28 mouse cellular contexts compared by ENCODE assay signal in the genomic region with DNA sequence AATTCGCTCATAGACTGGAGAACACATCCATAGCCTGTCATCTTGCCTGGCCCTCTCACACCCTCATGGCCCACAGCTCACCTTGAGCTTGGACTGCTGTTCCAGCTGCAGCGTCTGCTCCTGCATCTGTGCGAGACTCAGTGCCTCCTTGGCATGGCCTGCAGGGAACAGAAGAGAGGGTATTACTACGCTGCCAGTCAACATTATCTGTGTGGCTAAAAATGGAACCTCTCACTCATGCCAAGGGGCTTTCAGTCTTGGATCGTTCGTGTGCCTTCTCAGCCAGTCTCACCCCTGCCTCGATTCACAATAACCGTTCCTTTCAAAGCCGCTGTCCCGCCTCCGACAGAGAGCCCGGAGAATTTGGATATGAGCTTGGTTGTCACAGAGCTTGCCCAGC. TPM values are rescaled to one million over a fixed set of nuclear protein-coding genes. Genes with fewer than 3 reads are reported as not detected.
DNase-seq lines count a peak whose midpoint lies in the region; ATAC-seq and TF ChIP-seq lines count a peak whose summit lies in the region.
"Had no signal": no experiment of that assay in that cellular context is flagged by ENCODE, and none has a peak within 500 bp of the region (broad histone marks: within the 10 kb centered on the region; RNA-seq: fewer than 3 reads in every experiment).

No protein-coding gene starts in this region.

- WGBS in heart, embryonic 14.5 days, result 56% methylated on average over 12 of the region's 12 CpGs
- 80% methylated on average over 12 of the region's 12 CpGs for WGBS in heart, embryonic 11.5 days (ENCODE audit: insufficient replicate concordance)

- H3K9me3 ChIP-seq in heart, embryonic 14.5 days (ENCODE audit: control insufficient read depth, low read length), result no peaks in the 10 kb centered on the region
- no peaks in the 10 kb centered on the region for H3K9me3 ChIP-seq in heart, embryonic 11.5 days (replicated peaks; ENCODE audit: control insufficient read depth, low read length)
- no peaks in the 10 kb centered on the region for H3K9me3 ChIP-seq in megakaryocyte, embryonic 14.5 days
- H3K9me3 ChIP-seq: embryonic facial prominence, embryonic 15.5 days; forebrain, embryonic 10.5 days; hindbrain, embryonic 13.5 days had no signal

- no peak for ATAC-seq in heart, embryonic 14.5 days (ENCODE audit: insufficient number of reproducible peaks, insufficient read depth, low FRiP score, low read depth)
- ATAC-seq in heart, embryonic 11.5 days (replicated peaks; ENCODE audit: insufficient number of reproducible peaks, low FRiP score, low TSS enrichment), result no peak
- ATAC-seq in megakaryocyte, adult 5-6 weeks (ENCODE audit: poor library complexity, severe bottlenecking), result no peak
- ATAC-seq: activated CD4-positive, CD25-positive, alpha-beta regulatory T cell, adult 4 months; forebrain, embryonic 14.5 days; hindbrain, postnatal 0 days; Patski had no signal

- peak overlapping the region; percentile 17; the same call in 1 of the 2 replicates for H3K9ac ChIP-seq in heart, embryonic 14.5 days (ENCODE audit: low read length)
- H3K9ac ChIP-seq in heart, embryonic 11.5 days (ENCODE audit: low read depth, low read length), result no peak overlapping the region
- H3K9ac ChIP-seq: embryonic facial prominence, embryonic 15.5 days; hindbrain, embryonic 13.5 days had no signal

- intact Hi-C loops in gastrocnemius, adult 2 months (cut with DNase I), result no loop called here

- peaks cover 12 to 34% of the 10 kb centered on the region in 2 experiments for H3K4me1 ChIP-seq in heart, embryonic 14.5 days (ENCODE audit: control insufficient read depth in 2 of 2, insufficient read depth in 2 of 2, low read length in 2 of 2)
- H3K4me1 ChIP-seq in heart, embryonic 11.5 days (ENCODE audit: control insufficient read depth, insufficient read depth, low read length), result peaks cover 25% of the 10 kb centered on the region
- peaks cover 38% of the 10 kb centered on the region for H3K4me1 ChIP-seq in megakaryocyte, embryonic 14.5 days

- no peak overlapping the region; the same call in 1 of the 2 replicates for H3K4me3 ChIP-seq in gastrocnemius, adult 2 months
- no peak overlapping the region for H3K4me3 ChIP-seq in heart, embryonic 14.5 days (ENCODE audit: control insufficient read depth in 1 of 2, insufficient read depth in 1 of 2, low read depth in 1 of 2, low read length in 2 of 2)
- no peak overlapping the region for H3K4me3 ChIP-seq in heart, embryonic 11.5 days (ENCODE audit: low read depth, low read length)
- peak overlapping the region; percentile 42 for H3K4me3 ChIP-seq in megakaryocyte, embryonic 14.5 days (replicated peaks)
- H3K4me3 ChIP-seq: embryonic facial prominence, embryonic 15.5 days; erythroblast, embryonic 14.5 days; forebrain, embryonic 10.5 days; hindbrain, embryonic 13.5 days had no signal

- H3K36me3 ChIP-seq in heart, embryonic 14.5 days (ENCODE audit: control insufficient read depth, insufficient read depth, low read length), result peaks cover 60% of the 10 kb centered on the region
- peaks cover 22% of the 10 kb centered on the region for H3K36me3 ChIP-seq in heart, embryonic 11.5 days (ENCODE audit: control insufficient read depth, insufficient read depth, low read length)
- H3K36me3 ChIP-seq in megakaryocyte, embryonic 14.5 days (replicated peaks; ENCODE audit: low read length), result peaks cover 62% of the 10 kb centered on the region

- peak overlapping the region; percentile 27 for H3K4me2 ChIP-seq in heart, embryonic 14.5 days (ENCODE audit: low read length)
- no peak overlapping the region for H3K4me2 ChIP-seq in heart, embryonic 11.5 days
- H3K4me2 ChIP-seq: embryonic facial prominence, embryonic 15.5 days; hindbrain, embryonic 13.5 days had no signal

- DNase-seq in gastrocnemius, adult 2 months, result peak; percentile 58
- DNase-seq in gastrocnemius, postnatal 4 days (ENCODE audit: low spot score in 2 of 2), result no peak
- DNase-seq in layer of hippocampus, adult 11-12 months (ENCODE audit: low spot score), result no peak
- DNase-seq: adrenal gland, adult 2 months; adrenal gland, postnatal 25 days; cerebellum, adult 18-20 months; cerebellum, postnatal 10 days; embryo, embryonic 11 days; gastrocnemius, postnatal 10 days; kidney, adult 11 months; kidney, adult 9 months had no signal

- peak overlapping the region; percentile 51; the same call in 1 of the 2 replicates for H3K27ac ChIP-seq in gastrocnemius, adult 2 months
- peak overlapping the region in 1 of 2 experiments; percentile 30; a peak in 1 of 4 replicates for H3K27ac ChIP-seq in heart, embryonic 14.5 days (replicated peaks in 1 of 2; ENCODE audit: control insufficient read depth in 1 of 2, insufficient read depth in 1 of 2, low read depth in 2 of 2, low read length in 2 of 2)
- H3K27ac ChIP-seq in heart, embryonic 11.5 days (ENCODE audit: low read depth, low read length), result no peak overlapping the region
- H3K27ac ChIP-seq: embryonic facial prominence, embryonic 15.5 days; forebrain, embryonic 10.5 days; hindbrain, embryonic 13.5 days; hindbrain, postnatal 0 days had no signal

- H3K27me3 ChIP-seq in heart, embryonic 14.5 days (ENCODE audit: control insufficient read depth, insufficient read depth, low read length), result no peaks in the 10 kb centered on the region
- no peaks in the 10 kb centered on the region for H3K27me3 ChIP-seq in heart, embryonic 11.5 days (ENCODE audit: control insufficient read depth, insufficient read depth, low read length)
- H3K27me3 ChIP-seq in megakaryocyte, embryonic 14.5 days (replicated peaks), result no peaks in the 10 kb centered on the region
- H3K27me3 ChIP-seq: embryonic facial prominence, embryonic 15.5 days; hindbrain, embryonic 13.5 days; Patski had no signal

- no peak for TF ChIP-seq CTCF in gastrocnemius, adult 2 months (IDR thresholded peaks at IDR 0.05)

RNA-seq across cellular contexts. Expression of a gene that starts 3.9 kb away (rescaled TPM):
- 10 to 100 TPM; 25.4 to 35.3 TPM for total RNA-seq in gastrocnemius, adult 2 months (2021)
- 10 to 100 TPM; 44.4 to 46.1 TPM for total RNA-seq in gastrocnemius, postnatal 4 days (2021)
- polyA plus RNA-seq in heart, embryonic 14.5 days (2014; fragmentation: Nextera tagmentation; extraction: Ambion mirVana), result 89.0 and 95.2 TPM in 2 replicates
- 84.2 and 88.2 TPM in 2 replicates for polyA plus RNA-seq in heart, embryonic 11.5 days (2014; fragmentation: Nextera tagmentation; extraction: Ambion mirVana)
- polyA plus RNA-seq in megakaryocyte, embryonic 14.5 days (2012; ENCODE audit: insufficient read depth, low replicate concordance), result 11.3 and 20.5 TPM in 2 replicates
- 13.5 and 14.1 TPM in 2 replicates for total RNA-seq in megakaryocyte, adult 5-6 weeks (2015)
- 17.8 and 22.9 TPM in 2 replicates for total RNA-seq in megakaryocyte, adult 5-6 weeks (2017)

RNA-seq across cellular contexts. Expression of a gene that starts 17.5 kb away (rescaled TPM):
- 1 to 10 TPM; 4.8 to 7.4 TPM for total RNA-seq in gastrocnemius, adult 2 months (2021)
- total RNA-seq in gastrocnemius, postnatal 4 days (2021), result 10 to 100 TPM; 23.4 to 26.4 TPM
- polyA plus RNA-seq in heart, embryonic 14.5 days (2014; fragmentation: Nextera tagmentation; extraction: Ambion mirVana), result 4.5 and 4.9 TPM in 2 replicates
- polyA plus RNA-seq in heart, embryonic 11.5 days (2014; fragmentation: Nextera tagmentation; extraction: Ambion mirVana), result 0.89 and 1.1 TPM in 2 replicates
- polyA plus RNA-seq in megakaryocyte, embryonic 14.5 days (2012; ENCODE audit: insufficient read depth, low replicate concordance), result 0.41 and 1.4 TPM in 2 replicates
- total RNA-seq in megakaryocyte, adult 5-6 weeks (2015), result not detected in 2 replicates
- 0.20 TPM in 1 of 2 replicates, not detected in the other for total RNA-seq in megakaryocyte, adult 5-6 weeks (2017)
- polyA plus RNA-seq: erythroblast, embryonic 14.5 days had no signal

RNA-seq across cellular contexts. Expression of a gene that starts 22.4 kb away (rescaled TPM):
- under 1 TPM; 0.41 to 0.67 TPM for total RNA-seq in gastrocnemius, adult 2 months (2021)
- total RNA-seq in gastrocnemius, postnatal 4 days (2021), result 1 to 10 TPM; 1.3 to 1.5 TPM
- polyA plus RNA-seq in heart, embryonic 14.5 days (2014; fragmentation: Nextera tagmentation; extraction: Ambion mirVana), result 0.23 and 0.28 TPM in 2 replicates
- polyA plus RNA-seq in heart, embryonic 11.5 days (2014; fragmentation: Nextera tagmentation; extraction: Ambion mirVana), result 0.47 and 0.68 TPM in 2 replicates
- 1.2 and 3.2 TPM in 2 replicates for polyA plus RNA-seq in megakaryocyte, embryonic 14.5 days (2012; ENCODE audit: insufficient read depth, low replicate concordance)
- total RNA-seq in megakaryocyte, adult 5-6 weeks (2015), result 0.09 and 0.30 TPM in 2 replicates
- total RNA-seq in megakaryocyte, adult 5-6 weeks (2017), result 0.18 TPM in 1 of 2 replicates, not detected in the other
- total RNA-seq: common myeloid progenitor, adult 5-6 weeks had no signal

RNA-seq across cellular contexts. Expression of a gene that starts 28.7 kb away (rescaled TPM):
- 1 to 10 TPM in 1 of 2 experiments, under 1 TPM in 1; 0.66 to 1.1 TPM for total RNA-seq in gastrocnemius, adult 2 months (2021)
- 1 to 10 TPM; 3.8 to 5.1 TPM for total RNA-seq in gastrocnemius, postnatal 4 days (2021)
- 2.4 and 2.5 TPM in 2 replicates for polyA plus RNA-seq in heart, embryonic 14.5 days (2014; fragmentation: Nextera tagmentation; extraction: Ambion mirVana)
- polyA plus RNA-seq in heart, embryonic 11.5 days (2014; fragmentation: Nextera tagmentation; extraction: Ambion mirVana), result 3.0 and 3.2 TPM in 2 replicates
- 0.04 TPM in 1 of 2 replicates, not detected in the other for polyA plus RNA-seq in megakaryocyte, embryonic 14.5 days (2012; ENCODE audit: insufficient read depth, low replicate concordance)
- total RNA-seq in megakaryocyte, adult 5-6 weeks (2015), result 0.07 TPM in 1 of 2 replicates, not detected in the other
- not detected in 2 replicates for total RNA-seq in megakaryocyte, adult 5-6 weeks (2017)
- total RNA-seq: common myeloid progenitor, adult 5-6 weeks had no signal
- polyA plus RNA-seq: erythroblast, embryonic 14.5 days had no signal

RNA-seq across cellular contexts. Expression of a gene that starts 33.2 kb away (rescaled TPM):
- total RNA-seq in gastrocnemius, adult 2 months (2021), result not detected
- under 1 TPM in 1 of 2 experiments, not detected in 1; 0.39 TPM for total RNA-seq in gastrocnemius, postnatal 4 days (2021)
- polyA plus RNA-seq in heart, embryonic 14.5 days (2014; fragmentation: Nextera tagmentation; extraction: Ambion mirVana), result not detected in 2 replicates
- not detected in 2 replicates for polyA plus RNA-seq in heart, embryonic 11.5 days (2014; fragmentation: Nextera tagmentation; extraction: Ambion mirVana)
- polyA plus RNA-seq in megakaryocyte, embryonic 14.5 days (2012; ENCODE audit: insufficient read depth, low replicate concordance), result not detected in 2 replicates
- not detected in 2 replicates for total RNA-seq in megakaryocyte, adult 5-6 weeks (2015)
- total RNA-seq in megakaryocyte, adult 5-6 weeks (2017), result not detected in 2 replicates
- total RNA-seq: adrenal gland, adult 2 months; adrenal gland, postnatal 25 days; common myeloid progenitor, adult 5-6 weeks; gastrocnemius, postnatal 10 days; hematopoietic stem cell, adult 5-6 weeks; hindbrain, postnatal 0 days had no signal
- polyA plus RNA-seq: activated CD4-positive, CD25-positive, alpha-beta regulatory T cell, adult 4 months; C2C12; embryonic facial prominence, embryonic 11.5 days; forebrain, embryonic 10.5 days; forebrain, embryonic 14.5 days; hindbrain, embryonic 13.5 days; hindbrain, postnatal 0 days; intestine, embryonic 14.5 days; Patski had no signal

Comparison
In these comparisons a context has a peak if more than half of its experiments do, and no peak if none do; other contexts are left out.
1. RNA of a gene that starts 17.5 kb away (total RNA-seq): 23.4 to 26.4 TPM in gastrocnemius, postnatal 4 days and 4.8 to 7.4 TPM in gastrocnemius, adult 2 months; 0.20 TPM in megakaryocyte, adult 5-6 weeks; every median in the first group is over 4 times any median in the second.